Mouse (Mus musculus) adrenal gland, adult 2 months (tissue): ENCODE data around the gene Slc7a6os. TPM values are rescaled to one million over a fixed set of nuclear protein-coding genes. Genes with fewer than 3 reads are reported as not detected.
"Not testable (repeated sequence)": the region's sequence is repeated elsewhere in the genome, so short reads cannot be mapped to it uniquely, and the experiment has no call there.

Experiments used
- DNase-seq: peaks from one replicate; pipeline ENCODE4 v3.0.0; 2021
- long read RNA-seq: library from polyadenylated mRNA; stranded (forward); transcript quantifications from one replicate; pipeline ENCODE4 v2.0.0, GENCODE M21; 2021
- polyA plus RNA-seq: library from polyadenylated mRNA; depleted of rRNA; stranded (reverse); fragments of >200 nt; gene quantifications from 2 replicates; pipeline ENCODE4 v1.2.3, GENCODE M21; 2012; rRNA removed
- total RNA-seq, 2 experiments: library from RNA; stranded (reverse); gene quantifications; 2 replicates each; pipeline ENCODE4 v1.2.3; 2021

Slc7a6os gene
- total RNA-seq (10 to 100 TPM; 24.2 to 25.1 TPM), polyA plus RNA-seq (14.1 and 14.7 TPM in 2 replicates)
- long read RNA-seq, partial matches to known transcripts = 2 of 5 reads
- long read RNA-seq, other reads (novel, unspliced or antisense) = 2 of 5 reads

DNA sequence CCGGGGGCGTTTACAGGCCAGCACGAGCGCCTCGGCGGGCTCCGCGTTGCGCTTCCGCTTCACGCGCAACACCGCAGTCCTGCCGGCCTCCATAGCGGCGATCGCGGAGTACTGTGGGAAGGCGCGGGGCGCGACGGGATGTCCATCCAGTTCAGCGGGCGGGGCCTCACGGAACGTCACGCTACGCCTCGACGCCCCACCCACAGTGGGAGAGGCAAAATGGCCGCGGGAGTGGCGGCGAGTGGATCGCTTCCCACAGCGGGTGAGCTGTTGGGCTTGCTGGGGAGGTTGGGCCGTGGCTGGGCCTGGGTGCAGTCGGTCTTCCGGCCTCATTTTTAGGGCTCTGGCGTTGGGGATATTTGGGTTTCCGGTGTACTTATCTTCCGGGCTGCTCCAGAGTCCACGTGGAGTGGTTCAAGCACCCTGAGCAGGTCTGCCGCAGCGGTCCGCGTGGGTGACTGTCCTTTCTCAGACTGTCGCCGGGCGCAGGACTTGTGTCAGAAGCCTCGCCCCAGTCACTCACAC is at the start of gene Slc7a6os, which contains the start of gene Prmt7:
Slc7a6os (minus strand) TSS at position 115 of the 525 bp plus-strand sequence.
Prmt7 (plus strand) TSS at position 116 of the 525 bp plus-strand sequence.
- peak; percentile 97 for DNase-seq

DNA sequence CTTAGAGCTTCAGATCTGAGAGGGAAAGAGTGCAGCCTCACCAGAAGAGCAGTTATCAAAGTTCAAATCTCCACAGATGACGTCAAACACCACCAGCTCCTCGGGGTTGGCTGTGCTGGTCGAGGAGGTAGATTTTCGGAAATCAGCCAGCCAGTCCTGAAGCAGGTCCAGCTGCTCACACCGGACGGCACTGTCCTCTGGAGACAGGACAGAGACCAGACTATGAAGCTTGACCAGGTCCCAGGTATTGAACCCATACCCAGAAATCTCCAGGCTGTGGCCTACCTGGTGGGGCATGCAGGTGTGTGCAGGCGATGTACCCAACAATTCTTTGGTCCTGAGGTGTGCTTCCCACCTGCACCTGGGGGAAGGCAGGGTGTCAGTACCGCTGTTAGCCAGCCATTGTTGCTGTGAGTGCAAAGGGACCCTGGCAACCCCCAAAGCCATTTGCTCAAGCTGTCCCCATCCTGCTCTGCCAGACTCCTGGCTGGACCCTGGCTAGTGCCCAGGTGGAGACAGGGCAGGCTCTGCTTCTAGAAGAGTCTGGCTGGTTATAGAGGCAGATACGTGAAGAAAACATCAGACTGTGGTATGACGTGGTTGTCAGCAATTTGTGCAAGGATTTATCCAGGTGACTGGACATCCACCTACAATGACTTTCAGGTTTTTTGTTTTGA is 49.0 kb upstream of the Slc7a6os start:
- no peak for DNase-seq

DNA sequence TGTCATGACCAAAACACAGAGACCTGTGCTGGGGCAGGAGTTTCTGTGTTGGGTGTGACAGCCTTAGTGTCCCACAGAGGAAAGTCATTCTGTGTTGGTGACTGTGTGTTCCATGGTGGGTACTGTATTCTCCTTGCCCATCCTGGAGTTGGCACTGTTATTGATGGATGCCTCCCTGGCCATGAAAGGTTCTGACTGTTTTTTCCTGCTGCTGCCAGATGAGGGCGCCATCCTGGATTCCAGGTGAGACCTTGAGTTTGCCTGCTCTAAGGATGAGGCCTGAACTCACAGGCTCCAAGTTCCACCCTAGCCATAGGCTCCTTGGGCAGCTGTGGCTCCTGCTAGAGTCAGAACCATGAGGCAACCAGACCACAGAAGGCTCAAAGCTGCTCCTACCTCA is 47.4 kb upstream of the Slc7a6os start:
- DNase-seq = no peak

DNA sequence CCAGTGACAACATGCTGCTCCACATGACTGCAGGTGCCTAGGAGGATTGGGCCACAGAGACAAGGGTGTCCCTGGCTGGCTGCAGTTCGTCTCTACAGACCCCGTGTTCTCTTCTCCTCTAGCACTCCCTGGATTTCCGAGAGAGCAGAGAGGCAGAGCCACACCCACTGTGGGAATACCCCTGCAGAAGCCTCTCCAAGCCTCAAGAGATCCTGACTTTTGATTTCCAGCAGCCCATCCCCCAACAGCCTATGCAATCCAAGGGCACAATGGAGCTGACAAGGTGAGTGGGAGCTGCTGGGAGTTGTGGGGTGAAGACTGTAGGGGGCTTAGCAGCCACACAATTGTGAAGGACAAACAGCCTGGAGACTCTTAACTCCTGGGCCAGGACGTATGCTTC is 39.5 kb upstream of the Slc7a6os start:
- no peak for DNase-seq

DNA sequence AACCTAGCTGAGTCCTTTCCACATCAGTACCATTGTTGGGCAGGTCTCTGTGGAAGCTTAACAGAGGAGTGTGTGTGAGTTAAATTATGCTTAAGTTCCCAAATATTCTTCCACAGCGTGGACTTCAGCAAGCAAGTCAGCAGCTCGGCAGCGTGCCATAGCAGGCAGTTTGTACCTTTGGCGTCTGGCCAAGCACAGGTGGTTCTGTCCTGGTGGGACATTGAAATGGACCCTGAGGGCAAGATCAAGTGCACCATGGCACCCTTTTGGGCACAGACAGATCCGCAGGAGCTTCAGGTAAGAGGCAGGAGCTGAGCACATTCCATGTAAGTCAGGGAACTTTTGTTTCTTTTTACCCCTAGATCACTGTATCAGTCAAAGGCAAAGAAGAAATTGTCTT is 26.4 kb upstream of the Slc7a6os start:
- no peak for DNase-seq

- DNase-seq = no peak
Measured at GRCm38 (mm10) chr8:106234567-106235261, 24.0 kb upstream of the Slc7a6os start.

DNA sequence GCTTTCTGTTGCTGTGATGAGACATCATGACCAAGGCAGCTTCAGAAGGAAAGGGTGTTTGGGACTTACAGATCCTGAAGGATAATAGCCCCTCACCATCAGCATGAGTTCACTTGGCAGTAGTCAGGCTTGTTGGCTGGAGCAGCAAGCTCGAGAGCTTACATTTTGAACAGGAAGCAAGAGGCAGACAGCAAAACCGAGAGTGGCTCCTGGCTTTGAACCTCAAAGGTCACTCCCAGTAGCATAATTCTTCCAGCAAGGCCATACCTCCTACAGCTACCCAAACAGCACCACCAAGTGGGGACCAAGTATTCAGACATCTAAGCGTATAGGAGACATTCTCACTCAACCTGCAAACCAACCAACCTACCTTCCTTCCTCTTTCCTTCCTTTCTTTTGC is 22.0 kb upstream of the Slc7a6os start:
- DNase-seq = no peak

GRCm38 (mm10) chr8:106231536-106231935 is 20.8 kb upstream of the Slc7a6os start:
- DNase-seq = no peak

- peak; percentile 25 for DNase-seq
Measured at GRCm38 (mm10) chr8:106226589-106226988, 15.9 kb upstream of the Slc7a6os start.

DNA sequence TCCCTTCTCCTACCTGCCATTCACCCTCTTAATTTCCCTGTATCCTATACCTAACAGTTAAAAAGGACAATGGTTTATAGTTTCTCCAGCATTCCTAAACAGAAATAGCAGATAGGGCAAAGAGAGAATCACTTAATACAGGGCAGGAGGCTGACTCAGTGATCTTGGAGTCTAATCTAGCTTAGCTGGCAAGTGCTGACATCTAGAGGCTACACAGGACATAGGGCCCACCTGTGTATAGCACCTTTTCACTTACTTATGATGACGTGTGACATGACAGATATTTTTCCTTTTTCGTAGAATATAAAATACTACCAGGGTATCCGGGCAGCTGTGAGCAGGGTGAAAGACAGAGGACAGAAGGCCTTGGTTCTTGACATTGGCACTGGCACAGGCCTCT is 8.9 kb upstream of the Slc7a6os start:
- no peak for DNase-seq

DNA sequence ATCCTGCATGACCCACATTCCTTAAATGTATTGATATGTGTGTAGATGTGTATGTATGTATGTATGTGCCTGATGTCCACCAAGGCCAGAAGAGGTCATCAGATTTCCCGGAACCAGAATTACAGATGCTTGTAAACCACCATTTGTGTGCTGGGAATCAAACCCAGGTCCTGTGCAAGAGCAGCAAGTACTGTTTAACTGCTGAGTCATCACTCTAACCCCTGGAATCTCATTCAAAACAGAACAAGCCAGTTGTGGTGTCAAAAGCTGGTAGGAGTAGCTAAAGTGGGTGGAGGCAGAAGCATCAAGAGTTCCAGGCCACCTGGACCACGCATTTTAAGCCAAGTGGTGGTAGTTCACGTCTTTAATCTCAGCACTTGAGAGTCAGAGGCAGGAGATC is 3.2 kb upstream of the Slc7a6os start:
- DNase-seq = no peak

DNA sequence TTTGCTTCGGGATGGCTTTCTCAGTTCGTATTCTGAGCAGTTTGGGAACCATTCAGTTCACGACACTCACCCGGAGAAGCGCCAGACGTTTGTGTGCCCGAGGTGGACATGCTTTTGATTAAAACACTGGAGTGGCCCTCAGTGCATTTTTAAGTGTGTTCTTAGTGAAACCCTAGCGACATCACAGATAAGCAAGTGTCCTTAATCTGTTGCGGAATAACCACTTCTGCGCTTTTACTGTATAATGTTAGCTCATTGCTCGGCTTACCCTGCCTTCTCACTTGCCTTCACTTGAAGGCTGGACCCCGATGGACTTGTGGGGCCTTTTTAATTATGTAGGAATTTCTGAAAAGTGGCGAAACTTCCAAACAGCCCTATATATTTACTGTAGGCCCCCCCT is 686 bp upstream of the Slc7a6os start:
- no peak for DNase-seq

DNA sequence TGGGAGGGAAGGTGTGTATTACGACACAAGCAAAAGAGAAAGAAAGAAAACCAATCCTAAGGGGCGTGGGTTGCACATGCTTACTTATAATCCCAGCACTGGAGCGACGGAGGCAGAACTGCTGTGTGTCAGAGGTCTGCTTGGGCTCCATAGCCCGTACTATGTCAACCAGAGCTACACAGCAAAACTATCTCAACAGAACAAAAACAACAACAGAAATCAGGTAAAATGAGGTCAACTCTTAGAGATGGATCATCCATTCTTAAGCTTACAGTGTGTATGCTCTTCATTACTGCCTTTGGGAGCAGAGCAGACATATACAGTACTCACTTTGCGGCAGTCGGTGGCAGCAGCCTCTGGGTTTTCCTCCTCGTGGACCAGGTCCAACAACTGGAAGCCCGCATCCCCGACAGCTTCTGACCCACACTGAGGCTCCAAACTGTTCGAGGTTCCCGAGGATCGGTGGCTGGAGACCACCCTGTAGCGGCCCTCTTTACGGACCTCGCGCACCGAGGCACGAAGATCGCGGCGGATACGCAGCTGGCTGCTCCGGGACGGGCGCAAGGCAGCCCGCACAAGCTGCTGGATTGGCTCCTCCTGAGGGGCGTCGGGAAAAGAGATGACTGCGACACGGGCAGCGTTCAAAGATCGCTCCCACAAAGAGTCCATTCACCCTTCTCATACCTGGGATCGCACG is 552 bp downstream of the Slc7a6os start:
- peak; percentile 22 for DNase-seq

- not testable (repeated sequence) for DNase-seq
Measured at GRCm38 (mm10) chr8:106199596-106199995, 11.1 kb downstream of the Slc7a6os start.

- peak; percentile 70 for DNase-seq
Measured at GRCm38 (mm10) chr8:106198741-106199140, 12.0 kb downstream of the Slc7a6os start.

GRCm38 (mm10) chr8:106194062-106194461 is 16.7 kb downstream of the Slc7a6os start:
- DNase-seq = no peak

DNA sequence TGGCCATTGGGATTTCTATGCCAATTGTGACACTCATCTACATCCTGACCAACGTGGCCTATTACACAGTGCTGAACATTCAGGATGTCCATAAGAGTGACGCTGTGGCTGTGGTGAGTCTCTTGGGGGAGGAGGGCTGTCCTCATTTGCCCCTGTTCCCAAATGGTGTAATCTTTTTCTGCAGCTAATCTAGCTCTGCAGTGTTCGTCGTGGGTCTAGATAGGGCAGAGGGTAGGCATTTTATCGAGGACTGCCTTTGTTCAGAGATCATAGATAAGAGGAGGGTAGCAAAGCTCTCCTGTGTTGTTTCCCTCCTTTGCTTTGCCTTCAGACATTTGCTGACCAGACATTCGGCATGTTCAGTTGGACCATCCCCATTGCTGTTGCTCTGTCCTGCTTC is 17.6 kb downstream of the Slc7a6os start:
- peak; percentile 32 for DNase-seq

GRCm38 (mm10) chr8:106191639-106192038 is 19.1 kb downstream of the Slc7a6os start:
- DNase-seq = no peak

- no peak for DNase-seq
Measured at GRCm38 (mm10) chr8:106189162-106189561, 21.6 kb downstream of the Slc7a6os start.

GRCm38 (mm10) chr8:106186394-106186793 is 24.3 kb downstream of the Slc7a6os start:
- DNase-seq = no peak

- peak; percentile 50 for DNase-seq
Measured at GRCm38 (mm10) chr8:106185628-106186270, 25.0 kb downstream of the Slc7a6os start.

DNA sequence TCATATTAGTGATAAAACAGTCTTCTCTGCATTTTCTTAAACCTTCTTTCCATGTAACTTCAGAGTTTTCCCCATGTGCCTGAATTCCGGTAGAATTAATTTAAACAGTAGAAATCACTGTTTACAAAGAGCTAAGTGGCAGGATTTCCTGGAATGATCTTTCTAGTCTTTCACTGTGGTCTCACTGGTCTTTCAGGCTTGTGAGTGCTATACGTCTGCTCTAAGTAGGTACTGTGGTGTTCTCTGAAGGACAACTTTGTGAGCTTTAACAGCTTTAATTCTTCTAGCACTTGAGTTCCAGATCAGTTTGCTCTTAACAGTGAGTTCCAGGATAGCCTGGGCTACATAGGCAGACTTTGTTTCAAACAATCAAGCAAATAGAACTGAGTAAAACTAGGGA is 32.3 kb downstream of the Slc7a6os start:
- DNase-seq = no peak
